Mouse (Mus musculus) left cerebral cortex, postnatal 14 days (tissue): ENCODE measurements around the gene Rnf43. TPM values are rescaled to one million over a fixed set of nuclear protein-coding genes. Genes with fewer than 3 reads are reported as not detected.

Source experiments
- DNase-seq, 2 experiments: peaks; one replicate each; pipeline ENCODE4 v3.0.0; 2021 to 2022; ENCODE audit warnings: low spot score in 2 of 2, mixed read lengths in 1 of 2
- intact Hi-C: fragments of 180-260 bp; cut with DNase I; formaldehyde crosslinking; loops from one replicate; pipeline ENCODE4 v1.15.1; 2025
- total RNA-seq, 2 experiments: library from RNA; stranded (reverse); gene quantifications; 2 replicates each; pipeline ENCODE4 v1.2.3; 2021

Rnf43 gene
- total RNA-seq, 2 experiments from 2014 or later = 2.6 to 4.1 TPM

GRCm38 (mm10) chr11:87667107-87668090 is 4.9 kb downstream of the Rnf43 start:
- intact Hi-C loops = no loop called here

GRCm38 (mm10) chr11:87673282-87673681 is 10.8 kb downstream of the Rnf43 start:
- no peak for DNase-seq
- intact Hi-C loops = no loop called here

More at GRCm38 (mm10) chr11:87667107-87668090, 4.9 kb downstream of the Rnf43 start:
- no peak for DNase-seq

- intact Hi-C loops = no loop called here
- DNase-seq = no peak
Measured at GRCm38 (mm10) chr11:87675606-87676005, 13.1 kb downstream of the Rnf43 start.

GRCm38 (mm10) chr11:87677756-87678155 is 15.2 kb downstream of the Rnf43 start:
- intact Hi-C loops = no loop called here

GRCm38 (mm10) chr11:87678545-87678944 is 16.0 kb downstream of the Rnf43 start:
- intact Hi-C loops = no loop called here
- no peak for DNase-seq

More at GRCm38 (mm10) chr11:87677756-87678155, 15.2 kb downstream of the Rnf43 start:
- DNase-seq = no peak

GRCm38 (mm10) chr11:87678976-87679375 is 16.5 kb downstream of the Rnf43 start:
- intact Hi-C loops = no loop called here

GRCm38 (mm10) chr11:87680786-87681185 is 18.3 kb downstream of the Rnf43 start:
- intact Hi-C loops = no loop called here
- DNase-seq = no peak

More at GRCm38 (mm10) chr11:87678976-87679375, 16.5 kb downstream of the Rnf43 start:
- no peak for DNase-seq

GRCm38 (mm10) chr11:87682096-87682495 is 19.6 kb downstream of the Rnf43 start:
- DNase-seq = no peak
- intact Hi-C loops = no loop called here

- intact Hi-C loops = no loop called here
- no peak for DNase-seq
Measured at GRCm38 (mm10) chr11:87682838-87683571, 20.5 kb downstream of the Rnf43 start.

- intact Hi-C loops = no loop called here
- DNase-seq = no peak
Measured at GRCm38 (mm10) chr11:87686407-87686806, 23.9 kb downstream of the Rnf43 start.

- intact Hi-C loops = no loop called here
- peak in 1 of 2 experiments; percentile 29 for DNase-seq
Measured at GRCm38 (mm10) chr11:87687246-87688225, 25.0 kb downstream of the Rnf43 start.

- no peak for DNase-seq
- intact Hi-C loops = no loop called here
Measured at GRCm38 (mm10) chr11:87688478-87689203, 26.1 kb downstream of the Rnf43 start.

- DNase-seq = peak; percentile 41 to 49
Measured at GRCm38 (mm10) chr11:87689402-87689808, 26.9 kb downstream of the Rnf43 start.

GRCm38 (mm10) chr11:87690054-87690740 is 27.7 kb downstream of the Rnf43 start:
- intact Hi-C loops = no loop called here
- no peak for DNase-seq

More at GRCm38 (mm10) chr11:87689402-87689808, 26.9 kb downstream of the Rnf43 start:
- intact Hi-C loops = no loop called here

GRCm38 (mm10) chr11:87697131-87697682 is 34.7 kb downstream of the Rnf43 start:
- no peak for DNase-seq
- intact Hi-C loops = no loop called here

GRCm38 (mm10) chr11:87698126-87698525 is 35.6 kb downstream of the Rnf43 start:
- no peak for DNase-seq
- intact Hi-C loops = no loop called here

GRCm38 (mm10) chr11:87701108-87701507 is 38.6 kb downstream of the Rnf43 start:
- no peak for DNase-seq
- intact Hi-C loops = no loop called here
